Mouse (Mus musculus): ENCODE data around the gene Bsn.
"Not testable (repeated sequence)": the region's sequence is repeated elsewhere in the genome, so short reads cannot be mapped to it uniquely, and the experiment has no call there.

Gene Bsn

DNA sequence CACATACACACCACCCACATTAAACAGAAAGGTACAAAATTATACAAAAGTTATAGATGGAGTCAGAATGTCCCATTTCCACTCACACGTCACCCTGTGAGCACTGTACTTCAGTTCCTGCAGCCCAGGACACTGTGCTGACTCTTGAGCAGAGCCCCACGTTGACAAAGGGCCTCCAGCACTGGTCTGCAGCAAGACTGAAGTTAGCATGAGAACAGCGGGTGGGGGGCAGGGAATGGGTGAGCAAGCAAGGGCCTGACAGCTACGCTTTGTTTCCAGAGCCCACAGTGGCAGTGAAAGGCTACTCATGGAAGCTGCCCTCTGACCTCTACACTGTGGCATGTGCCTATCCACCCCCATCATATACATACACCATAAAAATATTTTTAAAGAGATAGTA lies 40.4 kb downstream of the Bsn start:
- no peak for DNase-seq (ENCODE audit: low spot score)

DNA sequence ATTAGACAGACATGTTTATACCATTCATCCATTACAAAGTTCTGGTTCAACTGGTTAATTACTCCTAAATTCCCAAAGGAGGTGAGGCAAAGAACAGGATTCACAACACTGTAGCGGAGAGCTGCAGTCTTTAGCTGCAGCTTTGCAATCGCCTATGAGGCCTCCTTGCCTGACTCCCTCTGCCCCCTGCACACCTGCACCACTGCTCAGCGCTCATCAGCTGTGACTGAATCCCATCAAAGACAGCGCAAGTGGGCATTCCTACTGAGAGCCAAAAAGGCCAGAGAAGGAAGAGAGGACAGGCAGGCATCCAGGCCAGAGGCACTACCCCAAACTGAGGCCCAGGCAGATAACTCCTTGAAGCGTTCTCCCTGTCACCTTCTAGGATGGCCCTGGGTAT lies 42.6 kb downstream of the Bsn start:
- DNase-seq (ENCODE audit: low spot score) = no peak

GRCm38 (mm10) chr9:108146451-108146850 lies 43.7 kb downstream of the Bsn start:
- no peak for DNase-seq (ENCODE audit: low spot score)

GRCm38 (mm10) chr9:108145740-108146139 lies 44.4 kb downstream of the Bsn start:
- no peak for DNase-seq (ENCODE audit: low spot score)

DNA sequence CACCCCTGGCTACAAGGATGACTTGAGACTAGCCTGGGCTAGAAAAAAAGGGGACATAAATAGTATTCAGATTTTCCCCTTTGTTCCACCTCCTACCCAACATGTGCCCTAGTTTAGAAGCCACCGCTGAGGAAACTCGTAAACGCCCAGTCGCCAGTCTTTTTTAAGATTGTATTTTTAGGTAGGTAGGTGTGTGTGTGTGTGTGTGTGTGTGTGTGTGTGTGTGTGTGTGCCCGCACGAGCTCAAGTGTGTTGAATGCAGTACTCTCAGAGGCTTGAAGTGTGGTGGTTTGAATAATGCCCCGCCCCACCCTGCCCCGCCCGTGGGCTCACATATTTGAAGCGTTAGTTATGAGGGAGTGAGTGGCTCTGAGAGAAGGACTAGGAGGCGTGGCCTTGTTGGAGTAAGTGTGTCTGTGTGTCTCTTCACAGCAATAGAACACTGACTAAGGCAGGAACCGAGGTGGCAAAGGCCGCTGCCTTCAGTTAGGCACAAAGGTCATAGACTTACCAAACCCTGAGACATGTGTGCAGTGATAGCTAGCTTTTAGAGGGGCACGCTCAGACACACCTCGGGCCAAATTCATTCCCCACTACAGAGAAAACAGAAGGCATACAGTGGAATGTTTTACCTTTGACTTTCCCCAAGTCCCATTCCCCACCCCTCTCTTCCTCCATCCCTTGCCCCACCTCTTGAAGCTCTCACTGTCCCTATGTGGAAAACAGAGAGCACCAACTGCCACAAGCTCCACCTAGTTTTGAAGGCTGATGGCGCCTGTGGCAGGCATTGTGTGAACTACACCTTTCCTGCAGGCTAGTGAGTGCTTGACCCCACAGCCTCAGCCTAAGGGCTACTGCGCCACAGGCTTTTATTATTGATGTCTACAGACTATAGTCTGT lies 45.6 kb downstream of the Bsn start:
- DNase-seq (ENCODE audit: low spot score) = no peak

GRCm38 (mm10) chr9:108143470-108143869 lies 46.7 kb downstream of the Bsn start:
- DNase-seq (ENCODE audit: low spot score) = no peak

DNA sequence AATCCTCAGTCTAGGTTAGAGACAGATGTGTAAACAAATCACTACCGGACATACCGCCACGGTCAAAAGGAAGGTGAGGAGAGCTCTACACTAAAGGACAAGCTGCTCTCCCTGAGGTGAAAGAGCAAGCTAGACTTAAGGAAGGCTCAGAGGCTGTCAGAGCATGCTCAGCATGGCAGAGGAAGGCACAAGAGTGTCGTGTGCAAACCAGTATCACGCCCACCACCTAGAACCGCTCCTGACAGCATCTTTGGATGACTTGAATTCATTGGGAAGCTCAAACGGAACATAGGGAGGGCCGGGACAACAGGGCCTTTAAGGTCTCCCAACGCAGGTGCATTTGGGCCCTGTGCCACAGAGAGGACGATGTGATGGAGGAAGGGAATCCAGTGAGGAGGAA lies 48.8 kb downstream of the Bsn start:
- DNase-seq (ENCODE audit: low spot score) = no peak

GRCm38 (mm10) chr9:108139963-108140695 lies 50.1 kb downstream of the Bsn start:
- DNase-seq (ENCODE audit: low spot score) = no peak

DNA sequence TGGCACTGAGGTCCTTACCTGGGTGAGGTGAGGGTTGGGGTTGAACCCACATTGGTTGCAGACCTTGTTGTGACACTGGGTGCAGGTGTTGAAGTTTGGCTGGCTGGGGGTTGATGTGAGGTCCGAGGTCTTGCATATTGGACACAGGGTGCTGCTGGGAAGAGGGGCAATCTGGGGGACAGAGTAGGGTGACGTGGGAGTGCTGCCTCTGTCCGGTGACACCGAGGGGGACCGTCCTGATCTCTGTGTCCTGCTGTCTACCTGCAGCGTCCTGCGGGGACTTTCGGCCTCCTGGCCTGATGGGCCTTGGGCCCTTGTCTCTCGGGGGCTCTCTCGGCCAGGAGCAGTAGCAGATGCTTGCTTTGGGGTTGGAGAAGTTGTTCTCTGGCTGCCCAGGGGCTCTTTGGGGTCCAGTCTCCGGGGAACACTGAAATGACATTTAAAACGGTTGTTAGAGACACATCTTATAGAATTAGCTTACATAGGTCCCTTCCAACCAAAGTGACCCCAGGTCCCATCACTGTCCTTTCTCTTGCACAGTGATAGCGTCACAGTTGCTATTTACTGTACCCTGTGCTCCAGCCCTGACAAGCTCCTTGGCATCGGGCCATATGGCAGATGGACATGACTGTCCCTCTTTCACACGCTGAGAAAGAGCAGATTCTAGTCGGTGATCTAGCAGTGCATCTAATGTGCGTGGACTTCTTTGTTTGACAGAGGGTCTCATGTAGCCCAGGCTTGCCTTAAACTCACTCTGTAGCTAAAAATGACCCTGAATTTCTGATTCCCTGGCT lies 50.8 kb downstream of the Bsn start:
- no peak for DNase-seq (ENCODE audit: low spot score)

GRCm38 (mm10) chr9:108138118-108138517 lies 52.1 kb downstream of the Bsn start:
- no peak for DNase-seq (ENCODE audit: low spot score)

GRCm38 (mm10) chr9:108137523-108137922 lies 52.7 kb downstream of the Bsn start:
- no peak for DNase-seq (ENCODE audit: low spot score)

- no peak for DNase-seq (ENCODE audit: low spot score)
Observed at GRCm38 (mm10) chr9:108136930-108137462, 53.2 kb downstream of the Bsn start.

- DNase-seq (ENCODE audit: low spot score) = no peak
Observed at GRCm38 (mm10) chr9:108136225-108136624, 54.0 kb downstream of the Bsn start.

- not testable (repeated sequence) for DNase-seq (ENCODE audit: low spot score)
Observed at GRCm38 (mm10) chr9:108135679-108136078, 54.5 kb downstream of the Bsn start.

DNA sequence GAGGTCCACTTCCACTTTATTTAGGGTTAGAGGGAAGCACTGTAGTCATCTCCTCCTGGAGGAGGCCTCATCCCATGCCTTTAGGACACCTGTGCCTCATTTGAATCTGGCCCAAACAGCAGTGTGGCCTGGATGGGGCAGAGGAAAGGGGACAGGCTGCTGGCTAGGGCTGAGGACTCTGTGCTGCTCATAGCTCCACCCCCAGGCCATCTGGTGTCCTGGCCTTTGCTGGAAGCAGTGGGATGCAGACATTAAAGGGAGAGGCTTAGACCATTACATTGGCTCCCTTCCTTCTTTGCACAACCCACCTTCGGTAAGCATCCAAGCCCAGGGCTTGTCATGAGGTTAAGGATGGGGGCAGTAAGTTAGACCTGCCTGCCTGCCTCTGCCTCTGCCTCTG lies 56.7 kb downstream of the Bsn start:
- DNase-seq (ENCODE audit: low spot score) = no peak

GRCm38 (mm10) chr9:108132373-108132772 lies 57.8 kb downstream of the Bsn start:
- no peak for DNase-seq (ENCODE audit: low spot score)

GRCm38 (mm10) chr9:108131502-108131901 lies 58.7 kb downstream of the Bsn start:
- no peak for DNase-seq (ENCODE audit: low spot score)

DNA sequence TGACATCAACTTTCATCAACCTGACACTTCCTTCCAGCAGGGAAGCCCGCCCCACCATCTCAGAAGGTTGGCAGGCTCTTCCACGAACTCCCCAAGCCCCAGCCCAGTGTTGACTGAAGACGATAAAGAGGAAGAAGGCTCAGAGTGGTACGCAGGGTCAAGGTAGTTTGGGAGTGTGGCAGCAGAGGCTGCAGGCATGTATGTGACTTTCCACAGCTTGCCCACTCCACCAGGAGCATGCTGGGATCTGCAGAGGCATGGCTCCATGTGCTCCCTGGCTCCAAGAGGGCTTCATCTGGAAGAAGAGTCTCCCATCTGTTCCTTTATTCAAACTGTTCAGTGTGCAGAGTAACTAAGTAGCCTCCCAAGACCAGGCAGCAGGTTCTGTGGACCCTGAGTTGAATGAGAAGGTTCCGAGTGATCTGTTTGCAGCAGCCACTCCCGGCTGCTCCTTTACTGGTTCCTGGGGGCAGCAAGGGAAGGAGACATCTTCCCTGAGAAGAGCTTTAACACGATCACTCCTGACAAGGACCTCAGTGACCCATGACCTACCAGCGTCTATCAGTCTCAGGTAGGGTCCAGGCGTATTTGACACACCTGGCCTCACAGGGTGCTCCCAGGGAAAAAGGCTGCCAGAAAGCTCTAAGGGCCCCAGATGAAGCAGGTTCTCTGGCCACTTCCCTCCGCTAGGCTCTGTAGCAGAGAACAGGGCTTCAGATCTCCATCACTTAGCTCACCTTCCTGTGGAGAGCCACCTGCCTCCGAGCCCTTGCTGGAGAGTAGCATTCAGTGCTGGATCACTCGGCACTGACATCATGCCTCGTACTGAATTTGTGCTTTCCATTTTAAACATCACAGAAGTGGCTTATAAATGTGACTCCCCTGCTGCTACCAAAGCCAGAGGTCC lies 60.9 kb downstream of the Bsn start:
- DNase-seq (ENCODE audit: low spot score) = no peak

- DNase-seq (ENCODE audit: low spot score) = no peak
Observed at GRCm38 (mm10) chr9:108128248-108128647, 61.9 kb downstream of the Bsn start.

DNA sequence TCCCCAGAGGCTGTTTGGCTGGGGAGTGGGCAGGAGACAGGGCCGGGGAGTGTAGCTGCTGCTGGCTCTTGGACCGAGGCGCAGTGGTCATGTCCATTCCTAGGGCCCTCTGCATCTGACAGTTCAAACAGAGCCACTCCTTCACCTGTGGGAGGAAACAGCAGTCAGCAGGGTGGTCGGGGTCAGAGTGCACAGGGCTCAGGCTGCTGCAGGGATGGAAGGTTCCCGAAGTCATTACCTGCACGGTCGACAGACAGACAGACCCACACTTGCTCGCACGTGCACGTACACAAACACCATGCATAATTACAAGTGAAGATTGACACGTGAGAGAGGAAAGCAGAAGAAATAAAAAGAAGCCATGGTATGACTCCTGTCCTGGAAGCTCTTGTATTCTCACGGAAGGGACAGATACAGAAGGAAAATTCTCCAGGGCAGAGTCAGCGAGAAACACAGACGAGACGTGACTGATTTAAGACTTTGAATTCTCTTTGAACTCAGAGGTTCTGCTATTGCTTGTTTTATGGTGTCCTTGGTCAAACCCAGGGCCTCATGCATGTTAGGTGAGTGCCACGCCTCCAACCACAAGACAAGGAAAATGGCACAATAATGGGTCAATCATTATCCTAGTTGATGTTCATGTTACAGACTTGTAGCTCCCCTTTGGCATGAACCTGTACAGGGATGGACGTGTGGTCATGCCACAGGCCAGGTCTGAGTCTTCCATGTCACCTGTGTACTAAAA lies 63.6 kb downstream of the Bsn start:
- DNase-seq (ENCODE audit: low spot score) = no peak
